Mouse (Mus musculus): ENCODE measurements around the gene Dnaic1.

Gene Dnaic1

DNA sequence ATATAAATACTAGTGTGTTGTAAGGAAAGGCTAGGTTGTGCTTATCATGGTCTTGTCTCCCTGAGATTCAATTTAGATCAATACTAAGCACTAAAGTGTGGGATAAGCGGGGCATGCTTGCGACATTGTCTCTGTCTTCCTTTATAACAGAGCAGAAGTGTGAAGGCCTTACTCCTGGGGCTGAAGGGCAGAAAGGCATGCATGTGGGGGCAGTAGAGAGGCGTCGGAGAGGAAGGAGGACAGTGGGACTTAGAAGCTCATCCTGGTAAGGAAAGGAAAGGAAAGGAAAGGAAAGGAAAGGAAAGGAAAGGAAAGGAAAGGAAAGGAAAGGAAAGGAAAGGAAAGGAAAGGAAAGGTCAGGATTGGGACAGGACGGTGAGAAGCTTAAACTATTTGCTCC is 1.9 kb downstream of the Dnaic1 start:
- DNase-seq (ENCODE audit: low spot score): no peak

GRCm38 (mm10) chr4:41573492-41573891 is 3.9 kb downstream of the Dnaic1 start:
- DNase-seq (ENCODE audit: low spot score): no peak

GRCm38 (mm10) chr4:41575914-41576313 is 6.3 kb downstream of the Dnaic1 start:
- DNase-seq (ENCODE audit: low spot score): no peak

DNA sequence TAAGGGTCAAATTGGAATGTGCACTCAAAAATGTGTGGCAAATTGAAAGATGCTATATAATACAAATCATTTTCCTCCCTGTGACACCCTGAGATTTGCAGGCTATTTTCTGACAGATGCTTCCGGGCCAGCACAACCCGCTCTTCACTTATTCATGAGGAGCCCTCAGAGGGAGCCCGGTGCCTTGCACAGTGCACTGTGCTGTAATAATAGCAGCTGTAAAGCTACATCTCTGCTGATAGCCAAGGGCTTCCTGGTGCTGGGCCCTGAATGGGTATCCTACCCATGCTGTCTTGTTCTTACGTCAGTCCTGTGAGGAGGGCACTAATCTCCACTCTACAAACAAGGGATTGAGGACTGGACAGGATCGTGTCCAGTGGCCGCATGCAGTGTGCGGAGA is 13.8 kb downstream of the Dnaic1 start:
- DNase-seq (ENCODE audit: low spot score): no peak

DNA sequence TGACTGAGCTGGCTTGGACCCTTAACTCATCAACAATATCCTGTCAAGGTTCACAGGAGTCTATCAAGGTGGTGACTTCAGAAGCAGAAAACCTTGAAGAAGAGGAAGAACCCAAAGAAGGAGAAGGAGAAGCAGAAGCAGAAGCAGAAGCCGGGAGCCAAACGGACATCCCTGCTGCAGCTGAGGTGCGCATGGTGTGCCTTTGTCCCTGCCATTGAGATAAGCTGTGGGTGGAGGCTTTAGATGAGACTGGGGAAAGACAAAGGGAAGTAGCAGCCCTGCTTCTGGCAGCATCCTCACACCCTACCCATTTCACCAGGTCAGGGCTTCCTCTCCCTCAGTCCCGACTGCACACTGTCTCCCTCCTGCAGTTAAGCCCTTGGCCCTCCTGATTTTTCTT is 33.2 kb downstream of the Dnaic1 start:
- no peak for DNase-seq (ENCODE audit: low spot score)

- no peak for DNase-seq (ENCODE audit: low spot score)
Measured at GRCm38 (mm10) chr4:41604476-41605396, 35.2 kb downstream of the Dnaic1 start.

- DNase-seq (ENCODE audit: low spot score): no peak
Measured at GRCm38 (mm10) chr4:41606784-41607183, 37.2 kb downstream of the Dnaic1 start.

GRCm38 (mm10) chr4:41609681-41610593 is 40.4 kb downstream of the Dnaic1 start:
- peak; percentile 30 for DNase-seq (ENCODE audit: low spot score)

GRCm38 (mm10) chr4:41610594-41610980 is 41.0 kb downstream of the Dnaic1 start:
- no peak for DNase-seq (ENCODE audit: low spot score)

DNA sequence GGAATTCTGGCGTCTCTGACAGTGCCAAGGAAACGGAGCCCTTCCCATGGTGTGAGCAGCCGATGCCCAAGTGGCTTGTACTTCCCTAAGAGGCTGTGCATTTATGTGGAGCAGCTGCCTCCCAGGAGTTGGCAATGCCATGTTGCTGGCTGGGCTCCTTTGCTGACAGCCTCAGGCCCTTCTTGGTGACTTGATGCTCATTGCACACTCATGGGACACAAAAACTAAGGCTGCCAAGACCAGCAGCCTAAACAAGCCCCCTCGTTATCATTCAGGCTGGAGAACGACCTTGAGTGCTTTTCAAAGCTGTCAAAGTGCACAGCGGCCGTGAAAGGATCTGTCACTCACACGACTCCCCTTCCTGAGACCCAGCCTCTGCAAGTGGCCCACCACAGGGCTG is 42.6 kb downstream of the Dnaic1 start:
- no peak for DNase-seq (ENCODE audit: low spot score)

DNA sequence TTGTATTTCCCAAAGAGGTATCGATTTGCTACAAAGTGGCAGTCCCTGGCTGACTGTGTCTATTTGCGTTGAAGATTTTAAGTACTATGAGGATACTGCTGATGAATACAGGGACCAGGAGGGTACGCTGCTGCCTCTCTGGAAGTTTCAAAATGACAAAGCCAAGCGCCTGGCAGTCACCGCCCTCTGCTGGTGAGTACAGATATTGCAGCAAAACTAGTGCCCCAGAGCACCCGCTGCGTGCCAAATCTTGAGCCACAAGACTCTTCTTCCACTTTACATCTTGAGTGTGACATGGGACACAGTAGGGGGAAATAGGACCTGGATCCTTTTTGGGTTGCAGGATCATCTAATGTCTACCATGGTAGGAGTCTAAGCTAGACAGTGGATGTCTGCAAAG is 44.6 kb downstream of the Dnaic1 start:
- DNase-seq (ENCODE audit: low spot score): peak; percentile 89

DNA sequence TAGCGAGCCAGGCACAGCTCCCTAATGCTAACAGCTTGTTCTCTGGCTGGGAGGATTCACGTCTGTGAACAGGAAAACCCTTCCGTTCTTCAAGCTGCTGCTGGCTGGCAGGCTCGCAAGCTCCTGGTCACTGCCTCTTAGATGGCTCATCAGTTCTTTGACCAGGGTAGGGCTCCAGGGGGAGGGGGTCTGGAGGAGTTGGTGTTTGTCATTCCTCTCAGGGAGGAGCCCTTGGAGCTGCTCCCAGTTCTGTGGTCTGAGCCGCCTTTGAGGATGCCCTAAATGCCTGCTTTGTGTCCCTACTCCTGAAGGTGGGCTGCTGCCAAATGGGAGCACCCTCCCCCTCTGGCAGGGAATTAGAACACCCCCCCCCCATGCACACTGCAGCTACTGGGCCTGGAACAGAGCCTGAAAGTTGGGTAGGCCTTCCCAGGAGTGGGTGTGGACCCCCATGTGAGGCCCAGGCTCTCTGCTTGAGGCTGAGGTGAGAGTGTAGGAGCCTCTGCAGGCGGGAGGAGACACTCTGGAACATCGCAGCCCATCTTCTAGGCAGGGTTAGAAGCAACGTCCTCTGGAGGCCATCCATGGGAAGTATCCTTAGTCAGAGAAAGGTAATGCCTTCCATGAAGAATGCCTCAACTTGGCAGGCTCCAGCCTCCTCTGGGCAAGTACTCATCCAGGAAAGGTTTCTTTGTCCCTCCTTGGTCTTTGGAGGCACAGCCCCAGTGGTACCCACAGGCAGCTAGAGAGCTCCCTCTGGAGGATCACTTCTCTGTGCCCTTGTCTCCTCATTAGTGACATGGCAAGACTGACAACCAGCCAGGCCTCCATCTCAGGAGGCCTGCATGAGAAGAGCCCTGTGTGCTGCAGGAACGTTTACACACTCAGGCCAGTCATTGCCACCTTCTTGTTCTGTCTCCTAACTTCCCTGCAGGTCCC is 46.4 kb downstream of the Dnaic1 start:
- DNase-seq (ENCODE audit: low spot score): peak; percentile 87

DNA sequence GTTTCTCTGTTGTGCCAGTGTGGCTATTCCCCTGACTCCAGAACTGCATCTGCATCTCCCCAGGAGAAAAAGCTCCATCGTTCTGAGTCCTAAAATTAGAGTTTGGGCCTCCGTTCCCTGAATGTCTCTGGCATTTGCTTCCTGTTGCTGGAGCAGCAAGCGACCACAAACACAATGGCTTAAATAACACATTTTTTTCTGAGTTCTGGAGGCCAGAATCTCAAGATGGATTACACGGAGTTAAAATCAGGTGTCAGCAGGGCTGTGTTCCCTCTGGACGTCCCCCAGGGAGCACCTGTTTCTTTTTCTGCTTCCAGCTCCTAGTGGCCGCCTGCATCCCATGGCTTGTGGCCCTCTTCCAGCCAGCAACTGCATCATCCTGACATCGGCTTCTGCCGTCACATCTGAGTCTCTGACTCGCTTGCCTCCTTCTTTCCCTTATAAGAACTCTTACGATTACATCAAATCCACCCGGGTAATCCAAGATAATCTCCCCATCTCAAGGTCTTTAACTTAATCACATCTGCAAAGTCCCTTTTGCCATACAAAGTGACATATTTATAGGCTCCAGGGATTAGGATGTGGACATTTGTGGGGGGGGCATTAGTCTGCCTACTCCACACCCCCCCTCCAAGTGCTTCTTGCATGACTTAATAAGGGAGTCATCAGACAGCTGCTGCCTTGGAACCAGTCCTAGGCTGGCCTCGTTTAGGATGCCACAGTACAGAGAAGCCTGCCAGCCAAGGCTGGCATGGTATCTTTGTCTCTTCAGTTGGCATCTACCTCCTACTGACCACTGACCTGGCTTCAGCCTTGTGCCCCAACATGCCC is 49.6 kb downstream of the Dnaic1 start:
- peak; percentile 72 for DNase-seq (ENCODE audit: low spot score)

DNA sequence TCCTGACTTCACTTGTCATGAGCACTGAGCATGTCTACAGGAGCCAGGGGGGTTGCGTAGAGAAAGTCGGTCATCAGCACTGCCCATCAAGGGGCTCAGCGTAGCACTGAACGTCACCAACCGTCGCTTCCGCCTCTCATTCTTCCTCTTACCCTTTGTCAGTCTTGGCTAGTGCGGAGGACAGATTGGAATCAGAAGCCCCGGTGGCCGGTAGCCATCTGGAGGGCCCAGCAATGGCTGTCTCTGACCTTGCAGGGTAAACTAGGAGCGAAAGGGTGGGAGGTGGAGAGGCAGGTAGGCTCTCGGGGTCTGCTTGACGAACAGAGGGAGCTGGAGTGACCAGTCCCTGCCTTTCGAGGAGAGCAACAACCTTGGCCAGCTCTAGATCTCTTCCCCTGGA is 52.5 kb downstream of the Dnaic1 start:
- DNase-seq (ENCODE audit: low spot score): no peak

- DNase-seq (ENCODE audit: low spot score): no peak
Measured at GRCm38 (mm10) chr4:41628202-41628927, 58.8 kb downstream of the Dnaic1 start.

DNA sequence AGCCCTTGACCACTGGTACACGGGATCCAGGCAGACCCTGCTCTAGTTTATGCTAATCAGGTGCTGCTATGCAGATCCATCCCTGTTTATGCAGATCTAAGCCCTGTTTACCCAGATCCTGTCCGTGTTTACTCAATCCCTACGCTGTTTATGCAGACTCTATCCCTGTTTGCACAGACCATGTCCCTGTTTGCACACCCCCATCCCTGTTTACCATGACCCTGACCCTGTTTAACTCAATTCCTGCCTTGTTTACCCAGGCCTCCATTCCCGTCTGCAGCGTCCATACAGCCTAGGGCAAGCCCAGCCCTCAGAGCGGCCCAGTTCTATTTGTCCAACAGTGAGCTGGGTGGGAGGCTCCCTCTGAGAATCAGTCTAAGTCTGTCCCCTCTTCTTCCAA is 60.6 kb downstream of the Dnaic1 start:
- no peak for DNase-seq (ENCODE audit: low spot score)

- DNase-seq (ENCODE audit: low spot score): no peak
Measured at GRCm38 (mm10) chr4:41631390-41631789, 61.8 kb downstream of the Dnaic1 start.

DNA sequence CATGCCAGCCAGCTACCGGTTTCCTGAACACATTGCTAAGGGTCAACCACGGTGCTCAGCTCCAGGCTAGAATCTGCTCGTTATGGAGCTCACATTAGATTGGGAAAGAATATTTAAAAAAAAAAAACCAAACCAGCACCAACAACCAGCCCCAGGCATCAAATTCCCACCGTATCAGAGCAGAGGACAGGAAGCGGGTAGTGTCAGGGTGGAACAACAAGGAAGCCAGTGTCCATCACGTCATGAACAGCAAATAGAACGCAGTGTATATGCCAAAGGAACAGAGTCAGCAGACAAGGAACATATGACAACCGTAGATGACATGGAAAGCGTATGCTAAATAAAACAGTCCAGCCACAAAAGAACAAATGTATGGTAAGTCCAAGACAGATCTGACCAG is 63.4 kb downstream of the Dnaic1 start:
- DNase-seq (ENCODE audit: low spot score): no peak

DNA sequence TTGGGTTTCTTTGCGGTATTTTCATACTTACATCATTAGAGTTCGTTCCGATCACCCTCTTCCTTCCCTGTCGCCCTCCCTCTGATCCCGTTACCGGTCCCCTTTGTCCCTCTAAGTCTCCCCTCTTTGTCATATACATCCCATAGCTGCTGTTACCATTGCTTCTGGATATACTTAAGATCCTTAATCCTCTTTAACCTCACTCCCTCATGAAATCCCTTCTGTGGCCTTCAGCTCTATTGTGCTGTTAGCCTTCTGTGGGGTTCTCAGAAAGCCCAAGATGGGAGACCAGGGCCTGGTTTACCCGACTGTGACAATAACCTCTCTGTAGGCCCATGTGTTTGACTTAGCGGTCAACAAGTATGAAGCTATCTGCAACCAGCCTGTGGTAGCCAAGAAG is 65.1 kb downstream of the Dnaic1 start:
- no peak for DNase-seq (ENCODE audit: low spot score)

DNA sequence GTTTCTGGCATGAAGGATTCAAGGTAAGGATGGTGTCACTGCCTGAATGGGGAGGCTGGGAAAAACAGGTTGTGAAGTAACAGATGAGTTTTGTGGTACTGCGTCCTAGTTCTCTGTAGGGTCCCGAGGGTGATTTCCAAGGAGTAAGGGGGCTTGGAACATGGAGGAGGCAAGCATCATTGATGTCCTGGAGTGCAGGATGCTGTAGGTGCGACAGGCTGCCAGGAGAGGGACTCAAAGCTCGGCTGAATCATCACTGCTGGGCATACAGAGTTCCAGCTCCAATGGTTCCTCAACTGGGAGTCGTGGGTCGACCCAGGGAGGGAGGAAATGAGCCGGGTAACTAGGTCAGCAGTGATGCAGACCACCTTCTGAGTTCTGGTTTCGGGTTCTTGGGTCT is 65.6 kb downstream of the Dnaic1 start:
- no peak for DNase-seq (ENCODE audit: low spot score)

All from layer of hippocampus, adult 11-12 months (tissue).